Mouse (Mus musculus) myocyte (in vitro differentiated cells): ENCODE measurements around the gene Col6a5.

Experiments
- CEBPB ChIP-seq: IDR thresholded peaks from 2 replicates; pipeline ENCODE4 v1.6.1; 2011; ENCODE audit warnings: mild to moderate bottlenecking, moderate library complexity; ENCODE audit not compliant: poor library complexity, insufficient read depth, severe bottlenecking
- E2F4 ChIP-seq: IDR thresholded peaks from one replicate; pipeline ENCODE4 v1.6.1; 2011; ENCODE audit warnings: mild to moderate bottlenecking, control low read depth, moderate library complexity; ENCODE audit not compliant: insufficient read depth
- MAX ChIP-seq: IDR thresholded peaks from one replicate; pipeline ENCODE4 v1.6.1; 2011; ENCODE audit warnings: low read depth, mild to moderate bottlenecking, control low read depth
- MYOD1 ChIP-seq, 3 experiments: IDR thresholded peaks; one replicate each; pipeline ENCODE4 v1.6.1; 2011; ENCODE audit warnings: control low read depth in 2 of 3, low read depth in 2 of 3, mild to moderate bottlenecking in 2 of 3, moderate library complexity in 1 of 3; ENCODE audit not compliant: insufficient read length in 2 of 3, control insufficient read depth in 1 of 3
- MYOG ChIP-seq, 3 experiments: IDR thresholded peaks; one replicate each; pipeline ENCODE4 v1.6.1; 2011; ENCODE audit warnings: control low read depth in 2 of 3, low read depth in 2 of 3, mild to moderate bottlenecking in 2 of 3; ENCODE audit not compliant: insufficient read length in 2 of 3, control insufficient read depth in 1 of 3, insufficient read depth in 1 of 3
- POLR2A ChIP-seq: IDR thresholded peaks from one replicate; pipeline ENCODE4 v1.6.1; 2011; ENCODE audit warnings: low read depth, mild to moderate bottlenecking, control low read depth, moderate library complexity; ENCODE audit not compliant: insufficient read length
- REST ChIP-seq: IDR thresholded peaks from one replicate; pipeline ENCODE4 v1.6.1; 2011; ENCODE audit warnings: mild to moderate bottlenecking, control low read depth, moderate library complexity; ENCODE audit not compliant: insufficient read depth, insufficient read length
- TCF12 ChIP-seq: IDR thresholded peaks from one replicate; pipeline ENCODE4 v1.6.1; 2011; ENCODE audit warnings: mild to moderate bottlenecking, control low read depth; ENCODE audit not compliant: poor library complexity, insufficient read depth, severe bottlenecking
- TCF3 ChIP-seq: IDR thresholded peaks from one replicate; pipeline ENCODE4 v1.6.1; 2011; ENCODE audit warnings: low read depth, control low read depth; ENCODE audit not compliant: insufficient read length

DNA sequence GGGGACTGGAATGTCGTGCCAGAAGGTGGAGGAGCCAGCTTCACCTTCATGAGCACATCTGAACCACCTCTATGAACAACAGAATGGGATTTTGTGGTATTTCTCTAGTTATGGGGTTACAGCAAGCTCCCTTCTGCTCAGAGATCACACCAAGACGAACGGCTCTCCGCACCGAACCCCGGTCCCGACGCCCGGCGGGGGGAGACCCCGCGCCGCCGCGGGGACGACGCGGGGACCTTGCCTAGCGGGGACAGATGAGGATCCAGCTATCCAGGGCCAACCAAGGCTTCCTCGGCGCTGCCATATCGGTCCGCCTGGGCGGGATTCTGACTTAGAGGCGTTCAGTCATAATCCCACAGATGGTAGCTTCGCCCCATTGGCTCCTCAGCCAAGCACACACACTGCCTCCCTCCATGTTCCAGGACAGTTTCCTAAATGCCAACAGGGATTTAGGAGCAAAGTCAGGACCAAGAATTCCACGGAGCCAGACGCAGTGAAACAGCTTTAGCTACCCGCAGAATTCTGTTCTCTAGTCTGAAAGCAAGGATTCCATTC is 141.2 kb downstream of the Col6a5 start:
- TF ChIP-seq POLR2A (no peak), MYOD1 (IDR thresholded peaks at IDR 0.05; ENCODE audit: control insufficient read depth in 1 of 3, insufficient read length in 2 of 3, low read depth in 2 of 3) (no peak), TCF3 (no peak), REST (no peak), E2F4 (no peak), MAX (no peak), CEBPB (no peak), MYOG (IDR thresholded peaks at IDR 0.05; ENCODE audit: control insufficient read depth in 1 of 3, insufficient read depth in 1 of 3, insufficient read length in 2 of 3, low read depth in 2 of 3) (no peak), TCF12 (no peak)
